Mouse (Mus musculus) lung, embryonic 15.5 days (tissue): Measurements from ENCODE around the gene Cacna1d. TPM values are rescaled to one million over a fixed set of nuclear protein-coding genes. Genes with fewer than 3 reads are reported as not detected.

Source experiments
- ATAC-seq: fragments of 200-750 bp; cut with Nextera tagmentation; 2 replicates; pipeline ENCODE4 v1.8.0; 2017; ENCODE audit warnings: moderate number of reproducible peaks, borderline replicate concordance; ENCODE audit not compliant: low FRiP score, low TSS enrichment; ENCODE audit errors: extremely low read depth
- H3K27ac ChIP-seq: fragments of 300-500 bp; sonication (generic); 2 replicates; pipeline ENCODE4 v1.5.1; 2015; ENCODE audit warnings: moderate library complexity, mild to moderate bottlenecking, inconsistent platforms
- H3K27me3 ChIP-seq: fragments of 300-500 bp; sonication (generic); 2 replicates; pipeline ENCODE4 v1.6.1; 2015; ENCODE audit warnings: inconsistent platforms
- H3K36me3 ChIP-seq: fragments of 300-500 bp; sonication (generic); 2 replicates; pipeline ENCODE4 v1.6.1; 2015; ENCODE audit warnings: inconsistent platforms
- H3K4me1 ChIP-seq: fragments of 300-500 bp; sonication (generic); 2 replicates; pipeline ENCODE4 v1.6.1; 2015; ENCODE audit warnings: inconsistent platforms
- H3K4me2 ChIP-seq: fragments of 300-500 bp; sonication (generic); 2 replicates; pipeline ENCODE4 v1.6.1; 2015; ENCODE audit warnings: inconsistent platforms, mild to moderate bottlenecking, moderate library complexity
- H3K4me3 ChIP-seq: fragments of 300-500 bp; sonication (generic); 2 replicates; pipeline ENCODE4 v1.5.1; 2015; ENCODE audit warnings: mild to moderate bottlenecking, inconsistent platforms
- H3K9ac ChIP-seq: fragments of 300-500 bp; sonication (generic); 2 replicates; pipeline ENCODE4 v1.6.1; 2015; ENCODE audit warnings: inconsistent platforms
- H3K9me3 ChIP-seq: fragments of 300-500 bp; sonication (generic); 2 replicates; pipeline ENCODE4 v1.6.1; 2016; ENCODE audit warnings: inconsistent platforms
- WGBS: fragments of 180-500 bp; shearing (Covaris S2); methylation state at CpG from one replicate; pipeline ENCODE4 v1.1.7; 2015; 5-methylcytosine and 5-hydroxymethylcytosine counted together
- polyA plus RNA-seq: library from polyadenylated mRNA; unstranded; fragments of >200 nt; fragmentation: Nextera tagmentation; extraction: Ambion mirVana; gene quantifications from 2 replicates; pipeline ENCODE4 v1.2.1, GENCODE M21; 2015

The Cacna1d gene
- polyA plus RNA-seq, 1 experiment from 2014 or later: 8.9 TPM

DNA sequence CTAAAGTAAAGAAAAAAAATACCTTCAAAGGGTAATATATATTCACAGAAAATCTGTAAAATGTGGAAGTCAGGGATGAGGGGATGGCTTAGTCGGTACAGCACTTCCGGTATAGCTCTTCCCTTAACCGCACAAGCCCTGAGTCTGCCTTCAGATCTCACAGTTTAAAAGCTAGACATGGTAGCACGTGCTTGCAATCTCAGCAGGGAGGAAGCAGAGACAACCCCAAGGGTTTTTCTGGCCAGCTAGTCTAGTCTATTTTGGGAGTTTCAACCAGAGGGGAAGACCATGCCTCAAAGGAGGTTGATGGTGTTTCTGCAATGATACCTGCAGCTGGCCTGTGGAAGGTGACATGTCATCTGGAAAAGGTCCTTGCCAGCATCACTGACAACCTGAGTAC lies 128.9 kb downstream of the Cacna1d start:
- Histone ChIP-seq H3K4me2 (no peak overlapping the region), H3K9me3 (no peaks in the 10 kb centered on the region), H3K9ac (no peak overlapping the region), H3K36me3 (no peaks in the 10 kb centered on the region), H3K4me1 (peaks cover 33% of the 10 kb centered on the region), H3K4me3 (no peak overlapping the region), H3K27ac (peak overlapping the region; percentile 86), H3K27me3 (no peaks in the 10 kb centered on the region)
- 67% methylated on average over 4 of the region's 4 CpGs for WGBS
- ATAC-seq: no peak

DNA sequence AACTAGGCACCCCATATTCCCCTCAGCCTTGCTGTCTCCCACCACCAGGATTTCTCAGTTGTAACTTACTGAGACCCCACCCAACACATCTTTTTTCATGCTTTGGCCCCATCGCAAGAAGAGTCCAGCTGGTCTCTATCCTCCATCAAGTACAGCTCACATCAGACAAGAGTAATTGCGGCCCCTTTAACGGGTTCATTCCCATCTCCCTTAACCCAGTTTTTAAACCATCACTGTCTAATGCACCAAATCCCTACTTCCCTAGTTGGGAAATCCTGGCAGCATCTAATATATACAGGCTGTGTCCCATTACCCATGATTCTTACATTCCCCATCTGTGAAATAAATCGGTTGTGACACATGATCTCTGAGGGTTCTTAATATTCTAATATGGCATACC lies 130.8 kb downstream of the Cacna1d start:
- 39% methylated on average over 4 of the region's 4 CpGs for WGBS
- no peak overlapping the region for H3K9ac ChIP-seq
- H3K4me1 ChIP-seq: peaks cover 33% of the 10 kb centered on the region
- H3K27me3 ChIP-seq: no peaks in the 10 kb centered on the region
- H3K4me3 ChIP-seq: no peak overlapping the region
- H3K9me3 ChIP-seq: no peaks in the 10 kb centered on the region
- H3K36me3 ChIP-seq: no peaks in the 10 kb centered on the region
- peak; percentile 77 for ATAC-seq
- peak overlapping the region; percentile 76 for H3K27ac ChIP-seq
- no peak overlapping the region for H3K4me2 ChIP-seq

DNA sequence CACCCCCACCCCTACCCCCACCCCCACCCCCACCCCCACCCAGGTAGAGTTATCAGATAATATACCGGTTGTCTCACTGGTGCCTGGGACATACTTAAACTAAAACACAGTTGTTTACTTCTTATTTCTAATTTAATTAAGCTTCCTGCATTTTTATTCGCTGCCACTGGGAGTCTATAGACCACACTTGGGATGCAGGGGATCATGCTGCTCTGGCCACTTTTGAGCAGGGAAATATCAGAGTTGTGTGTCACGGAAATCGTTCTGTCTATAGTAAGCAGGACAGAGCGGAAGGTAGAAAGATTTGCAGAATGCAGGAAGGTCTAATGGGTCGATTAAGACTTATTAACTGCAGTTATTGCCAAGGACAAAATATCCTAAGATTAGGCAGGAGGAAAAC lies 131.3 kb downstream of the Cacna1d start:
- Histone ChIP-seq H3K4me1 (peaks cover 33% of the 10 kb centered on the region), H3K27me3 (0 out of 2 replicates have a peak, but pooled peaks cover 5% of the 10 kb centered on the region), H3K36me3 (no peaks in the 10 kb centered on the region), H3K27ac (peak overlapping the region; percentile 76), H3K4me3 (no peak overlapping the region), H3K9ac (no peak overlapping the region), H3K4me2 (no peak overlapping the region), H3K9me3 (no peaks in the 10 kb centered on the region)
- 45% methylated on average over 6 of the region's 6 CpGs for WGBS
- ATAC-seq: no peak; the same call in 1 of the 2 replicates

DNA sequence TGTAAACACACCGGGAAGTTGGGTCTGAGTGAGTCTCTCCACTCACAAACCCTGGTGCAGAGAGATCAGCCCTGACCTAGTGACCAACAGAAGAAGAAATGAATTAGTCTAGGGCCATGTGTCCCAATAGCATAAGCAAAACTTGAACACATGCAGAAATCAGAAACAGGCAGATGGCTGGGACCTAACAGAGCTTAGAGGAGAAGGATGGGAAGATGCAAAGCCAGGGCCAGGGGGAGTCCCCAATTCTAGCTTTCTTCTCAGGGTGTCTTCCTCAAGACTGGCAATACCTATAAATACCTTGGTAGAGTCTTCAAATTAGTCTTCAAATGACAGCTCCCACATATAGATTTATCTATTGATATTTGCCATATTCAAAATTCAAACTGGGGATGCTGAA lies 133.2 kb downstream of the Cacna1d start:
- no peak overlapping the region for H3K4me2 ChIP-seq
- H3K27me3 ChIP-seq: 0 out of 2 replicates have a peak, but pooled peaks cover 10% of the 10 kb centered on the region
- H3K4me3 ChIP-seq: no peak overlapping the region
- H3K9ac ChIP-seq: no peak overlapping the region
- 68% methylated on average over 1 of the region's 1 CpGs for WGBS
- H3K27ac ChIP-seq: no peak overlapping the region
- peaks cover 33% of the 10 kb centered on the region for H3K4me1 ChIP-seq
- no peak for ATAC-seq
- no peaks in the 10 kb centered on the region for H3K36me3 ChIP-seq
- H3K9me3 ChIP-seq: no peaks in the 10 kb centered on the region

DNA sequence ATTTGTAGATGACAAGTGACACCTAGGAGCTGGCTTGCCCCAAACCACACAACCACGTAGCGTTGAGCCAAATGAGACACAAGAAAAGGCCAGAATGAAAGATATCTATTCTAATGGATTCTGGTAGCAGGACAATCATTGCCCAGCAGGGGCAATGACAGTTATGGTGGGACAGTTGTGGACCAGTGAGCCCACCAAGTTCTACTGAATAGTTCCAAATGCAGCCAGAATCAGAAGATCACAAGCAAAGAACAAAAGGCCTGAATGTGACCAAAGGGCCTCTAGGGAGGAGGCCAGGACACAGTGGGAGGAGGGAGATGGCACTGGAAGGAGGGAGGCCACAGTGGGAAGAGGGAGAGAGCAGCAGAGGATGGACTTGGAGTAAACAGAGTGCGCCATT lies 134.8 kb downstream of the Cacna1d start:
- Histone ChIP-seq H3K9ac (no peak overlapping the region), H3K9me3 (no peaks in the 10 kb centered on the region), H3K27me3 (peaks cover 25% of the 10 kb centered on the region; the same call in 1 of the 2 replicates), H3K36me3 (no peaks in the 10 kb centered on the region), H3K4me2 (no peak overlapping the region), H3K4me3 (no peak overlapping the region), H3K4me1 (peaks cover 34% of the 10 kb centered on the region), H3K27ac (no peak overlapping the region)
- no peak for ATAC-seq
- WGBS: 81% methylated on average over 3 of the region's 3 CpGs

DNA sequence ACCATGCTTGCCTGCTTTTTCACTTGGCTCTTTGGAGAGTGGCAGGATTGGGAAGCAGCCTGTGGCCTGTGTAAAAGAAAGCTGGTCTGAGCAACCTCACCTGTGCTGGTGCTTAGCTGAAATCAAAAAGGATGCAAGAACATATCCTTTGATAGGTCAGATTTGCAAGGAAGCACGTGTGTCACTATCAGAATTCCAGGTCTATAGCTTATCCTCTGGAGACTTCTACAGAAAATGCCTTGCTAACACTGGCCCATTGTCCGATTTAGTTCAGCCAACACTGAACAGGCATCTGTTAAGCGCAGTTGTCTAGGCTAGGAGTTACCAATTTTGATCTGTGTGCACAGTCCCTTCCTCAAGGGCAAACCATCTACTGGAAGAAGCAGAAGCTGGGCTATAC lies 136.5 kb downstream of the Cacna1d start:
- Histone ChIP-seq H3K9ac (no peak overlapping the region), H3K36me3 (no peaks in the 10 kb centered on the region), H3K4me3 (no peak overlapping the region), H3K4me2 (peak overlapping the region; percentile 81; the same call in 1 of the 2 replicates), H3K27me3 (peaks cover 28% of the 10 kb centered on the region; the same call in 1 of the 2 replicates), H3K9me3 (no peaks in the 10 kb centered on the region), H3K4me1 (peaks cover 24% of the 10 kb centered on the region), H3K27ac (no peak overlapping the region)
- 63% methylated on average over 3 of the region's 3 CpGs for WGBS
- no peak for ATAC-seq

DNA sequence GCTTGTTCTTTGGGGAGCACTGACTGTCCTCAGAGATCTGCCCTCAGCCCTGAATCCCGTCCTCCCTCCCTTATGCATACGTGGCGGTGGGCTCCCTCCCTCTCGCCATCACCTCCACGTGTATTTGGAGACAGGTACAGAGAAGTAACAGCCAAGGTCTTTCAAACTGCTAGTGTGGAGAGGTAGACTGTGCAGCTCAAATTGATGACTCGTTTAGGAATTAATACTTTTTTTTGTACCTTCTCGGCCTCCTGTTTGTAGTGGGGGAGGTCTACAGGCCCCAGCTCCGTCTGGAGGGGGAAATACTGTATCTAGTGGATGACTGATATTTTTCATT lies 137.2 kb downstream of the Cacna1d start:
- peak overlapping the region; percentile 67 for H3K27ac ChIP-seq
- H3K27me3 ChIP-seq: peaks cover 28% of the 10 kb centered on the region; the same call in 1 of the 2 replicates
- no peak; the same call in 1 of the 2 replicates for ATAC-seq
- H3K36me3 ChIP-seq: no peaks in the 10 kb centered on the region
- peaks cover 20% of the 10 kb centered on the region for H3K4me1 ChIP-seq
- H3K9ac ChIP-seq: peak overlapping the region; percentile 62
- WGBS: 5% methylated on average over 8 of the region's 8 CpGs
- peak overlapping the region; percentile 81 for H3K4me2 ChIP-seq
- no peaks in the 10 kb centered on the region for H3K9me3 ChIP-seq
- H3K4me3 ChIP-seq: peak overlapping the region; percentile 62

DNA sequence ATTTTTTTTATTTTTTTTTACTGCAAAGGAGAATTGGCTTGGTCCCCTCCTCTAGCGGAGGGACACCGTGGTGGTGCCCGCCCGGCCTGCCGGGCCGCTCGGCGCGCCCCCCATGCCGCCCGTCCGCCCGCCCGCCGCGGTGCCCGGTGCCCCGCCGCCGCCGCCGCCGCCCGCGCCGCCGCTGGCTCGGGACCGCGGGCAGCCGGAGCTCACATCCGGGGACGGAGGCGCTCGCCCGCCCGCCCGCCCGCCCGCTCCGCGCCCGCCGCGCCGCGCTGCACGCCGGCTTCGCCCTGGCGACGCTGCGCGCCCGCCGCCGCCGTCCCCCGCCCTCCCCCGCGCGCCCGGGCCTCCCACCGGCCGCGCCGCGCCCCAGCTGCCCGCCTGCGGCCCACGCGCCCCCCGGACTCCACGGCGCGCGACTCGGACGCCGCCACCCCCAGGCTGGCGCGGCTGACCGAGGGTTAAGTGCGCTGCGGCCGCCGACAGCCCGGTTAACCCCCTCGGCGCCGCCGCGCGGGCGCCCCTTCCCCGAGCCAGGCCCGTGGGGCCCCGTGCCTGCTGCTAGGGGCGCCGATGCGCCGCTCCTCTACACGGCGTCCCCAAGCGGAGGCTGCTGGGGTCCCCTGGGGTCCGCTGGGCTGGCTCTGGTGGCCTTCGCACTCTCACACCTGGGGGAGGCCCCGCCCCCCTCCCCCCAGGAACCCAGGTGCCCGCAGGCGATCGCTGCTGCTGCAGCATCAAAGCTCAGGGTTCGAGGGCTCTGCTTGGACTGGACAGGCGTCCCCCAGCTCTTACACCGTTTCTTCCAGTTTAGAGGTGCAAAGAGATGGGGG lies 137.7 kb downstream of the Cacna1d start:
- peak overlapping the region; percentile 62 for H3K4me3 ChIP-seq
- H3K4me1 ChIP-seq: peaks cover 19% of the 10 kb centered on the region; the same call in 1 of the 2 replicates
- WGBS: 1% methylated on average over 79 of the region's 114 CpGs
- peak; percentile 66 for ATAC-seq
- peak overlapping the region; percentile 67 for H3K27ac ChIP-seq
- peak overlapping the region; percentile 62 for H3K9ac ChIP-seq
- peak overlapping the region; percentile 81 for H3K4me2 ChIP-seq
- H3K9me3 ChIP-seq: no peaks in the 10 kb centered on the region
- peaks cover 28% of the 10 kb centered on the region; the same call in 1 of the 2 replicates for H3K27me3 ChIP-seq
- no peaks in the 10 kb centered on the region for H3K36me3 ChIP-seq

DNA sequence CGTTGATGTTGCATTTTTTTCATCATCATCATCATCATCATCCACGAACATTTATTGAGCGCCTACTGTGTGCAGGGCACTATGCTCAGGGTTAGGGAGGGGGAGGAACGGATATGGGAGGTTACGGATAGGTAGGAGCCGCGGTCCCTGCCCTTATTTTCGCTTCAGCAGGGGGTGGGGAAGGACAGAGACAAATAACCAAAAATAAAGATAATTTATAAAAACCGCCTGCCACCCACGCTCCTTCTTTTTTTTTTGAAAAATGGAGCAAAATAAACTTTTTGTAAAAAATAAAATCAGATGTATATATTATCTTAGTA lies 138.3 kb downstream of the Cacna1d start:
- Histone ChIP-seq H3K9me3 (no peaks in the 10 kb centered on the region), H3K4me3 (peak overlapping the region; percentile 62), H3K27ac (peak overlapping the region; percentile 41), H3K4me2 (peak overlapping the region; percentile 81), H3K4me1 (peaks cover 19% of the 10 kb centered on the region; the same call in 1 of the 2 replicates), H3K27me3 (peaks cover 28% of the 10 kb centered on the region; the same call in 1 of the 2 replicates), H3K36me3 (no peaks in the 10 kb centered on the region), H3K9ac (peak overlapping the region; percentile 62)
- ATAC-seq: no peak
- WGBS: under 1% methylated on average over 10 of the region's 10 CpGs

DNA sequence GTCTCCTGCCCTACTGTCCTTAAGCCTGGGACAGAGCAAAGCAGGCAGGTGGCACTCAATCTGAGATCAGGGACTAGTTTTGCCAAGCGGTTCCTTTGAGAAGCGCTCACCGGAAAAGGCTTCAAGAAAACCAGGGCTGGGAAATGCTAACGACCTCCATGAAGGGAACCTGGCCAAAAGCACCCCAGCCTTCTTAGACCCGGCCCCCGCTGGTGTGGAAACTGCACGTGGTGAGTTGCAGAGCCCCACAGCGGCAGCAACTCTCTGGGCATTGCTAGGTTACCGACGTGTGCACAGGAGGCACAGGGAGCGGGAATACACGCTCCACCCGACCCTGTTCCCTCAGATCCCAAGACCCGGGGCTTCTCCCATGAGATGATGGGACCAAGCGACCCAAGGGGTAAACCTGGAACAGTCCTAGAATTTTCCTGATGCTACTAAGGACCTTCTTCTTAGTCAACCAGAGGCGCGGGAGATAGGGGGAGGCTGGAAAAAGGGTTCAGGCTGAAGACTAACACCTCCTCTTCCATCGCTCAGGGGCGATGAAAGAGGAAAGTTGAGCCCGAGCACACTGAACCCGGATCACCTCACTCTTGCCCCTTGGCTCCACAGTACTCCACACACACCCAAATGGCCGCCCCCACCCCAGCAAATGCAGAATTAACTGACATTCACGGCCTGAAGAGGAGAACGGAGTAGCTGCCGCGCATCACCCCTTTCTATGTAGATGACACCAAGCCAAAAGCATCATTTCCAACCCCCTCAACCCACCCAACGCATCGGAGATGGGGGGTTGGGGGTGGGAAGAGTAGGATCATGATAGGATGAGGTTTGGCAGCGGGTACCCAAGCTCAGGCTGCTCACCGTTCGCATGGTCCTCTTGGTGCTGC lies 138.9 kb downstream of the Cacna1d start:
- ATAC-seq: peak; percentile 8
- 4% methylated on average over 31 of the region's 31 CpGs for WGBS
- Histone ChIP-seq H3K4me1 (peaks cover 19% of the 10 kb centered on the region; the same call in 1 of the 2 replicates), H3K27me3 (peaks cover 28% of the 10 kb centered on the region; the same call in 1 of the 2 replicates), H3K4me2 (peak overlapping the region; percentile 81), H3K4me3 (peak overlapping the region; percentile 62), H3K27ac (peak overlapping the region; percentile 41), H3K36me3 (no peaks in the 10 kb centered on the region), H3K9ac (peak overlapping the region; percentile 62), H3K9me3 (no peaks in the 10 kb centered on the region)

DNA sequence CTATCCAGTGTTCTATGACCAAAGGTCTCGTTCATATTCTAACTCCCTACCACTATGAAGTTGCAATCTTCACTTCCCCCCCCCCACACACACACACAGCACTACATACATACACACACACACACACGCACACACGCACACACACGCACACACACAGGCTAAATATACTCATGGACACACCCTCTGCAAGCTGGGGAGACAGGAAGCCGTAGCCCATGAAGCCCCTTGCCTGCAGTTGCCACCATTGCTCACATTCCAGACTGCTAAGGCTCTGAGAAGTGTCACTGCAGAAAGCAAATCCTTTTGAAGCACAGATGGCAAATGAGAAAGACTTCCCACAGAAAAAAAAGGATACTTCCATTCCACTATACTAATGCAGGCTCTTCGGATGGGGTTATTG lies 141.0 kb downstream of the Cacna1d start:
- Histone ChIP-seq H3K9me3 (no peaks in the 10 kb centered on the region), H3K36me3 (no peaks in the 10 kb centered on the region), H3K4me2 (no peak overlapping the region), H3K27ac (no peak overlapping the region), H3K27me3 (peaks cover 26% of the 10 kb centered on the region; the same call in 1 of the 2 replicates), H3K9ac (no peak overlapping the region), H3K4me3 (no peak overlapping the region), H3K4me1 (peaks cover 25% of the 10 kb centered on the region; the same call in 1 of the 2 replicates)
- ATAC-seq: no peak
- WGBS: 74% methylated on average over 6 of the region's 6 CpGs
